8 mouse cellular contexts compared by ENCODE assay signal in the genomic region with DNA sequence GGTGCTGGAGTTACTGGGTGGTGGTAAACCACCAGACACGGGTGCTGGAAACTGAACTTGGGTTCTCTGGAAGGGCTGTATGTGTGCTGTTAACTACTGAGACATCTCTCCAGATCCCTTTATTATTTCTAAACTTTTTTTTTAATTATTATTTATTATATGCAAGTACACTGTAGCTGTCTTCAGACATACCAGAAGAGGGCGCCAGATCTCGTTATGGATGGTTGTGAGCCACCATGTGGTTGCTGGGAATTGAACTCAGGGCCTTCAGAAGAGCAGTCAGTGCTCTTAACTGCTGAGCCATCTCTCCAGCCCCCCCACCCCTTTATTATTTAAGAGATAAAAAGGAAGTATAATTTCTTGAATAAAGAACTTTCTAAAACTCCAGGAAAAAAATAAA. TPM values are rescaled to one million over a fixed set of nuclear protein-coding genes. Genes with fewer than 3 reads are reported as not detected.
DNase-seq lines count a peak whose midpoint lies in the region; ATAC-seq and TF ChIP-seq lines count a peak whose summit lies in the region.
"Not testable (repeated sequence)": the region's sequence is repeated elsewhere in the genome, so short reads cannot be mapped to it uniquely, and the experiment has no call there.

No protein-coding gene starts in this region.

- peak; percentile 9 to 11 for DNase-seq in B cell, adult 2 months
- peak; percentile 13 for DNase-seq in ES-CJ7 (ENCODE audit: low read depth, low spot score)
- DNase-seq in R1 (ENCODE audit: low read depth, low spot score): peak; percentile 16
- not testable (repeated sequence) for DNase-seq in heart, adult 2 months; kidney, postnatal 0 days (ENCODE audit: low spot score); liver, embryonic 14.5 days (ENCODE audit: low read depth in 3 of 3, low spot score in 3 of 3); stomach, postnatal 0 days (ENCODE audit: low spot score)
- peak; percentile 1 for DNase-seq in lung, postnatal 10 days

- not testable (repeated sequence) for H3K4me3 ChIP-seq in heart, adult 2 months; kidney, postnatal 0 days (replicated peaks; ENCODE audit: low read depth, low read length); liver, embryonic 14.5 days (ENCODE audit: insufficient read depth in 1 of 2, low read depth in 2 of 2, low read length in 2 of 2); stomach, postnatal 0 days (ENCODE audit: low read depth, low read length)

- intact Hi-C loops in heart, adult 2 months (cut with DNase I): not testable (repeated sequence)

- not testable (repeated sequence) for ATAC-seq in kidney, postnatal 0 days (replicated peaks; ENCODE audit: low FRiP score, low read depth); liver, embryonic 14.5 days (ENCODE audit: insufficient read depth); stomach, postnatal 0 days (ENCODE audit: low FRiP score, low TSS enrichment)

- TF ChIP-seq EP300 in heart, adult 2 months (IDR thresholded peaks at IDR 0.05; ENCODE audit: insufficient read depth, low read depth, low read length); liver, embryonic 14.5 days (IDR thresholded peaks at IDR 0.05; ENCODE audit: low read depth); stomach, postnatal 0 days (optimal IDR thresholded peaks at IDR 0.05): not testable (repeated sequence)

- not testable (repeated sequence) for H3K27me3 ChIP-seq in heart, adult 2 months (ENCODE audit: control insufficient read depth, insufficient read depth, low read length); kidney, postnatal 0 days (ENCODE audit: insufficient read depth, low read length); liver, embryonic 14.5 days (ENCODE audit: control insufficient read depth, insufficient read depth, low read length); stomach, postnatal 0 days (ENCODE audit: control insufficient read depth, insufficient read depth, low read length)

- WGBS in heart, adult 2 months: 86% methylated on average over 3 of the region's 3 CpGs
- 86% methylated on average over 3 of the region's 3 CpGs for WGBS in kidney, postnatal 0 days
- 78% methylated on average over 3 of the region's 3 CpGs for WGBS in liver, embryonic 14.5 days (ENCODE audit: insufficient replicate concordance)
- WGBS in stomach, postnatal 0 days: 80% methylated on average over 3 of the region's 3 CpGs

- not testable (repeated sequence) for H3K36me3 ChIP-seq in heart, adult 2 months (ENCODE audit: control insufficient read depth, insufficient read depth, low read length); stomach, postnatal 0 days (ENCODE audit: control insufficient read depth, insufficient read depth, low read length)
- peaks cover 40% of the 10 kb centered on the region for H3K36me3 ChIP-seq in kidney, postnatal 0 days (ENCODE audit: insufficient read depth, low read length)
- peaks cover 47% of the 10 kb centered on the region for H3K36me3 ChIP-seq in liver, embryonic 14.5 days (replicated peaks; ENCODE audit: control insufficient read depth, insufficient read depth, low read depth)

- not testable (repeated sequence) for H3K4me1 ChIP-seq in heart, adult 2 months (ENCODE audit: control insufficient read depth, insufficient read depth, low read length); kidney, postnatal 0 days (replicated peaks; ENCODE audit: insufficient read depth, low read length); liver, embryonic 14.5 days (replicated peaks; ENCODE audit: control insufficient read depth in 2 of 2, insufficient read depth in 2 of 2, low read length in 1 of 2); stomach, postnatal 0 days (replicated peaks; ENCODE audit: control insufficient read depth, insufficient read depth)

- TF ChIP-seq POLR2A in heart, adult 2 months (IDR thresholded peaks at IDR 0.05; ENCODE audit: insufficient read depth, low read depth, low read length): not testable (repeated sequence)

- peak; percentile 41 for TF ChIP-seq CTCF in heart, adult 2 months (IDR thresholded peaks at IDR 0.05)
- TF ChIP-seq CTCF in kidney, postnatal 0 days (IDR thresholded peaks at IDR 0.05; ENCODE audit: low read depth): peak; percentile 29; the same call in 1 of the 2 replicates
- peak; percentile 18; the same call in 1 of the 2 replicates for TF ChIP-seq CTCF in liver, embryonic 14.5 days (IDR thresholded peaks at IDR 0.05; ENCODE audit: low read depth)
- peak; percentile 32 for TF ChIP-seq CTCF in stomach, postnatal 0 days (IDR thresholded peaks at IDR 0.05; ENCODE audit: low read depth)

- H3K4me2 ChIP-seq in kidney, postnatal 0 days (ENCODE audit: low read length); liver, embryonic 14.5 days (ENCODE audit: low read depth); stomach, postnatal 0 days (replicated peaks; ENCODE audit: low read depth): not testable (repeated sequence)

- H3K9ac ChIP-seq in heart, adult 2 months (ENCODE audit: low read depth, low read length); kidney, postnatal 0 days (ENCODE audit: low read depth, low read length); liver, embryonic 14.5 days (replicated peaks); stomach, postnatal 0 days (ENCODE audit: low read length): not testable (repeated sequence)

- H3K27ac ChIP-seq in heart, adult 2 months; kidney, postnatal 0 days; liver, embryonic 14.5 days; stomach, postnatal 0 days (replicated peaks): not testable (repeated sequence)

- not testable (repeated sequence) for H3K79me2 ChIP-seq in heart, adult 2 months (replicated peaks; ENCODE audit: control insufficient read depth, insufficient read depth, low read length)

- not testable (repeated sequence) for H3K9me3 ChIP-seq in kidney, postnatal 0 days (replicated peaks; ENCODE audit: low read length); liver, embryonic 14.5 days (ENCODE audit: control insufficient read depth, low read length); stomach, postnatal 0 days (ENCODE audit: control insufficient read depth, low read length)

RNA-seq across cellular contexts. Expression of gene Tnpo3, which starts 33.3 kb away (rescaled TPM):
- total RNA-seq in heart, adult 2 months (2021): 10 to 100 TPM; 43.0 to 44.1 TPM
- 32.7 and 52.2 TPM in 2 replicates for polyA plus RNA-seq in heart, adult 2 months (2012; rRNA removed)
- 56.0 and 60.2 TPM in 2 replicates for polyA plus RNA-seq in kidney, postnatal 0 days (2015; fragmentation: Nextera tagmentation; extraction: Ambion mirVana)
- polyA plus RNA-seq in liver, embryonic 14.5 days (2012; rRNA removed): 20.6 and 27.8 TPM in 2 replicates
- polyA plus RNA-seq in liver, embryonic 14.5 days (2014; fragmentation: Nextera tagmentation; extraction: Ambion mirVana): 30.5 and 36.4 TPM in 2 replicates
- 33.3 and 33.8 TPM in 2 replicates for polyA plus RNA-seq in stomach, postnatal 0 days (2015; fragmentation: Nextera tagmentation; extraction: Ambion mirVana)

RNA-seq across cellular contexts. Expression of gene Irf5, which starts 50.0 kb away (rescaled TPM):
- total RNA-seq in heart, adult 2 months (2021): 1 to 10 TPM; 2.7 to 3.6 TPM
- 4.9 and 7.5 TPM in 2 replicates for polyA plus RNA-seq in heart, adult 2 months (2012; rRNA removed)
- polyA plus RNA-seq in kidney, postnatal 0 days (2015; fragmentation: Nextera tagmentation; extraction: Ambion mirVana): 3.7 and 4.7 TPM in 2 replicates
- polyA plus RNA-seq in liver, embryonic 14.5 days (2012; rRNA removed): 5.7 and 6.4 TPM in 2 replicates
- 5.5 and 6.8 TPM in 2 replicates for polyA plus RNA-seq in liver, embryonic 14.5 days (2014; fragmentation: Nextera tagmentation; extraction: Ambion mirVana)
- 9.3 and 11.5 TPM in 2 replicates for polyA plus RNA-seq in stomach, postnatal 0 days (2015; fragmentation: Nextera tagmentation; extraction: Ambion mirVana)
